Mouse (Mus musculus) thymus, adult 2 months (tissue): Measurements from ENCODE around the gene Sesn1.

Experiments
- CTCF ChIP-seq: fragments of 200-500 bp; IDR thresholded peaks from 2 replicates; pipeline ENCODE4 v1.5.1; 2012; ENCODE audit warnings: mild to moderate bottlenecking, control low read depth, low read length, moderate library complexity, borderline replicate concordance; ENCODE audit not compliant: control insufficient read depth, poor library complexity, insufficient read depth; ENCODE audit errors: extremely low read depth
- POLR2A ChIP-seq: fragments of 200-500 bp; IDR thresholded peaks from 2 replicates; pipeline ENCODE4 v1.6.1; 2012; ENCODE audit warnings: mild to moderate bottlenecking, low read length, control low read depth, moderate library complexity; ENCODE audit not compliant: control insufficient read depth, poor library complexity, insufficient read depth; ENCODE audit errors: extremely low read depth

GRCm38 (mm10) chr10:41932943-41933342, 123.2 kb downstream of the Sesn1 start:
- TF ChIP-seq CTCF (no peak), POLR2A (no peak)
